Mouse (Mus musculus) hindbrain, postnatal 0 days (tissue): ENCODE measurements around the gene Slc7a1. TPM values are rescaled to one million over a fixed set of nuclear protein-coding genes. Genes with fewer than 3 reads are reported as not detected.

Experiments used
- ATAC-seq: fragments of 200-750 bp; cut with Nextera tagmentation; 2 replicates; pipeline ENCODE4 v1.8.0; 2017; ENCODE audit warnings: mild to moderate bottlenecking, moderate TSS enrichment, moderate library complexity
- DNase-seq: peaks from one replicate; pipeline ENCODE4 v3.0.0-alpha.2; 2015; ENCODE audit warnings: low spot score
- H3K27ac ChIP-seq: fragments of 300-500 bp; sonication (generic); 2 replicates; pipeline ENCODE4 v1.5.1; 2014; ENCODE audit warnings: mild to moderate bottlenecking
- H3K27me3 ChIP-seq: fragments of 300-500 bp; sonication (generic); 2 replicates; pipeline ENCODE4 v1.6.1; 2014; ENCODE audit warnings: low read length, mixed read lengths; ENCODE audit not compliant: insufficient read depth
- H3K36me3 ChIP-seq: fragments of 300-500 bp; sonication (generic); 2 replicates; pipeline ENCODE4 v1.6.1; 2014; ENCODE audit warnings: low read length, mixed read lengths; ENCODE audit not compliant: insufficient read depth
- H3K4me1 ChIP-seq: fragments of 300-500 bp; sonication (generic); 2 replicates; pipeline ENCODE4 v1.6.1; 2014; ENCODE audit warnings: antibody characterized with exemption, low read length, mixed read lengths; ENCODE audit not compliant: insufficient read depth
- H3K4me2 ChIP-seq: fragments of 300-500 bp; sonication (generic); 2 replicates; pipeline ENCODE4 v1.6.1; 2014; ENCODE audit warnings: low read depth, mild to moderate bottlenecking, low read length, moderate library complexity, mixed read lengths
- H3K4me3 ChIP-seq: fragments of 300-500 bp; sonication (generic); 2 replicates; pipeline ENCODE4 v1.5.1; 2014; ENCODE audit warnings: low read length
- H3K9ac ChIP-seq: fragments of 300-500 bp; sonication (generic); replicated peaks from 2 replicates; pipeline ENCODE4 v1.6.1; 2014; ENCODE audit warnings: mild to moderate bottlenecking, low read length, moderate library complexity, mixed read lengths
- H3K9me3 ChIP-seq: fragments of 300-500 bp; sonication (generic); 2 replicates; pipeline ENCODE4 v1.6.1; 2016; ENCODE audit warnings: low read length, mixed read lengths
- CTCF ChIP-seq: IDR thresholded peaks from 2 replicates; pipeline ENCODE4 v1.5.1; 2016; ENCODE audit warnings: antibody characterized with exemption, control low read depth, low read depth
- WGBS: fragments of 180-500 bp; shearing (Covaris S2); extraction: QIAGEN DNeasy Blood & Tissue Kit; methylation state at CpG from one replicate; pipeline ENCODE4 v1.1.7; 2014; 5-methylcytosine and 5-hydroxymethylcytosine counted together
- polyA plus RNA-seq: library from polyadenylated mRNA; unstranded; fragments of >200 nt; fragmentation: Nextera tagmentation; extraction: Ambion mirVana; gene quantifications from 2 replicates; pipeline ENCODE4 v1.2.1, GENCODE M21; 2015
- total RNA-seq: library from RNA; depleted of rRNA; stranded (reverse); fragments of >200 nt; gene quantifications from 2 replicates; pipeline ENCODE4 v1.2.3, GENCODE M21; 2014

Gene Slc7a1
- total and polyA plus RNA-seq, 2 experiments from 2014 or later, result 42.3 to 58.5 TPM

DNA sequence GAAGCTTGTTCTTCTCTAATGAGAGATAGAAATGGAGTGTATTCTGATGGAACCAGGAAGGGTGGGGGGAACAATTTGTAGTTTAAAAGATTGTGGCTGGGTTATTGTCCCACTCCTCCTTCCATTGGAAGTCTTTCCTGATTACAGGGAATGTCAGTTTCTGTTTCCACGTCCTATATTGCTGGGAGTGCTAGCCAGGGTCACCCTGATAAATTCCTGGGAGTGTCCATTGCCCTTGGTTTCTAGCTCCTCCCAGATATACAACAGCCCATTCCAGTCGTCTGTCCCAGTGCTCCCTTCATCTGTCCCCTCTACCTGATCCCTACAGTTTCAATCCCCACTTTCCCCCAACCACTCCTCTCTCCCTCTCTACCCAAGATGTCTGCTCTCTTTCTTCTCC is 21.6 kb upstream of the Slc7a1 start:
- 63% methylated on average over 2 of the region's 2 CpGs for WGBS
- DNase-seq, result no peak

DNA sequence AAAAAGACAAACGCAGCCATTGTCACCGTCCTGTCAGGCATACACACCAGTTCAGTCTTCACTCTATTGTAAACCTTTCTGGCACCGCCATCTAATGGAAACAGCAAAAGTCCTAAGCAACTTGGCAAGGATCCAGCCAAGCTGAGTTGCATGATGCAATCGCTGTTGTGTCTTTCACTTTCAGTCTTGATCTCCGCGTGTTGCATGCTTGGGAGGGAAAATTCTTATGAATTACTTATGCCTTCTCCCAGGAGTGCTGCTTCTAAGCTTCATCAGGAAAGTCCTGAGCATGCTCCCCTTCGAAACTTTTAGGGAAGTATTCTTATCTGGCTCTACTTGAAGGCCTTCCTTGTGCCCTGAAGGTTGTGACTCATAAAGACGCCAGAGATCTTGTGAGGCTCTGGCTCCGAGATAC is 19.4 kb upstream of the Slc7a1 start:
- 0 out of 2 replicates have a peak overlapping the region, but pooled peaks have one; percentile 21 for H3K4me2 ChIP-seq
- DNase-seq (peak; percentile 75), ATAC-seq (0 out of 2 replicates have a peak, but pooled peaks have one; percentile 27)
- no peak overlapping the region for H3K9ac ChIP-seq
- H3K27ac ChIP-seq, result no peak overlapping the region
- no peaks in the 10 kb centered on the region for H3K9me3 ChIP-seq
- 56% methylated on average over 9 of the region's 9 CpGs for WGBS
- H3K4me3 ChIP-seq, result no peak overlapping the region
- H3K36me3 ChIP-seq, result no peaks in the 10 kb centered on the region
- TF ChIP-seq CTCF, result no peak
- no peaks in the 10 kb centered on the region for H3K27me3 ChIP-seq
- H3K4me1 ChIP-seq, result no peaks in the 10 kb centered on the region

More for the DNA sequence above, 21.6 kb upstream of the Slc7a1 start:
- Histone ChIP-seq H3K9me3 (no peaks in the 10 kb centered on the region), H3K4me2 (no peak overlapping the region), H3K9ac (no peak overlapping the region), H3K36me3 (no peaks in the 10 kb centered on the region), H3K4me1 (no peaks in the 10 kb centered on the region), H3K27me3 (no peaks in the 10 kb centered on the region), H3K4me3 (no peak overlapping the region), H3K27ac (no peak overlapping the region)
- TF ChIP-seq CTCF, result no peak
- ATAC-seq, result no peak

DNA sequence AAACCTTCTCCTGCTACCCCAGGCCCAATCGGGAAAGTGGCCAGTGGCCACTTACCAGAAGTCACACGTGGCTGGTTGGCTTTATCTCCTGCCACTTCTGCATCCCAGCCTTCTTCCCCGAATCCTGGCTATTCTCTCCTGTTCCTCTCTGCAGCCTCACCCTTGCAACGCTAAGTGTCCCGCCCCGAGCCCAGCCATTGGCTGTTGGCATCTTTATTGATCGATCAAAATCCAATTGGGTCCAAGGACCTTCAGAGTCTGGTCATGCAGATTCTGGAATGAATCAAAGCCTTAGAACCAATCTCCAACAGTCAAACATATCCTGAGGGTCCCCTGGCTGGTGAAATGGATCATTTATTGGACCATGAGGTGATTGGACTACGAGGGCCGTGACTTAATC is 18.7 kb upstream of the Slc7a1 start:
- Histone ChIP-seq H3K9me3 (no peaks in the 10 kb centered on the region), H3K4me3 (no peak overlapping the region), H3K9ac (no peak overlapping the region), H3K4me2 (no peak overlapping the region), H3K27ac (no peak overlapping the region), H3K27me3 (no peaks in the 10 kb centered on the region), H3K36me3 (no peaks in the 10 kb centered on the region), H3K4me1 (no peaks in the 10 kb centered on the region)
- WGBS, result 96% methylated on average over 9 of the region's 9 CpGs
- ATAC-seq (no peak), DNase-seq (no peak)
- TF ChIP-seq CTCF, result no peak

DNA sequence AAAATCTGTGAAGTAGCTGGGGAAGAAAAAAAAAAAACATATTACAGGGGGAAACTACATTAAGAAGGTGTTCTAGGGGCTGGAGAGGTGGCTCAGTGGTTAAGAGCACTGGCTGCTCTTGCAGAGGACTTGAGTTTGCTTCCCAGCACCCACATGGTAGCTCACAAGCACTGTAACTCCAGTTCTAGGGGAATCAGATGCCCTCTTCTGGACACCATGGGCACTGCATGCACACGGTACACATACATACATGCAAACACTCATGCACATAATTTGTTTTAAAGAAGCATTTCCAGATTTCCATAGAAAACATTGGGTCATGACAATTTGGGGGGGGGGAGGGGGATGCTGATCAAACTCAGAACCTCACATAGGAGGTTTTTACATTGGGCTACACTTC is 18.1 kb upstream of the Slc7a1 start:
- Histone ChIP-seq H3K4me2 (no peak overlapping the region), H3K9me3 (no peaks in the 10 kb centered on the region), H3K27me3 (no peaks in the 10 kb centered on the region), H3K4me3 (no peak overlapping the region), H3K27ac (no peak overlapping the region), H3K9ac (no peak overlapping the region), H3K36me3 (no peaks in the 10 kb centered on the region), H3K4me1 (no peaks in the 10 kb centered on the region)
- TF ChIP-seq CTCF, result peak; percentile 18
- DNase-seq, result no peak
- WGBS, result 96% methylated on average over 1 of the region's 1 CpGs
- no peak for ATAC-seq

- TF ChIP-seq CTCF, result no peak
- Histone ChIP-seq H3K9me3 (no peaks in the 10 kb centered on the region), H3K27me3 (no peaks in the 10 kb centered on the region), H3K36me3 (no peaks in the 10 kb centered on the region), H3K4me2 (no peak overlapping the region), H3K4me1 (no peaks in the 10 kb centered on the region), H3K27ac (no peak overlapping the region), H3K9ac (no peak overlapping the region), H3K4me3 (no peak overlapping the region)
- ATAC-seq, result no peak
- WGBS, result 66% methylated on average over 10 of the region's 10 CpGs
- no peak for DNase-seq
Observed at GRCm38 (mm10) chr5:148416461-148416860, 16.8 kb upstream of the Slc7a1 start.

- no peak overlapping the region for H3K4me3 ChIP-seq
- DNase-seq, result no peak
- no peaks in the 10 kb centered on the region for H3K9me3 ChIP-seq
- no peaks in the 10 kb centered on the region for H3K4me1 ChIP-seq
- TF ChIP-seq CTCF, result no peak
- H3K9ac ChIP-seq, result no peak overlapping the region
- WGBS, result 43% methylated on average over 7 of the region's 7 CpGs
- no peak overlapping the region for H3K4me2 ChIP-seq
- no peak for ATAC-seq
- no peaks in the 10 kb centered on the region for H3K27me3 ChIP-seq
- no peak overlapping the region for H3K27ac ChIP-seq
- no peaks in the 10 kb centered on the region for H3K36me3 ChIP-seq
Observed at GRCm38 (mm10) chr5:148414233-148414632, 14.5 kb upstream of the Slc7a1 start.

DNA sequence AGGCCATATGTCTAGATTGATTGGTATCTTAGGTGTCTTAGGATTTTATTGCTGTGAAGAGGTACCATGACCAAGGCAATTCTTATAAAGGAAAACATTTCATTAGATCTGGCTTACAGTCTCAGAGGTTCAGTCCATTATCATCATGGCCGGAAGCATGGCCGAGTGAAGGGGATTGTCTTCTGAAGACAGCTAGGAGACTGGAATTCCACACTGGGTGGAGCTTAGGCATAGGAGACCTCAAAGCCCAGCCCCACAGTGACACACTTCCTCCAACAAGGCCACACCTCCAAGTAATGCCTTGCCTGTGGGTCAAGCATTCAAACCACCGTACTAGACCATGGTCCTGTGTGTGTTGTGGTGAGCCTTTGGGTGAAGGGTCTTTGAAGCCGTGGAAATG is 12.8 kb upstream of the Slc7a1 start:
- Histone ChIP-seq H3K9ac (no peak overlapping the region), H3K4me2 (no peak overlapping the region), H3K27me3 (no peaks in the 10 kb centered on the region), H3K4me1 (no peaks in the 10 kb centered on the region), H3K36me3 (no peaks in the 10 kb centered on the region), H3K4me3 (no peak overlapping the region), H3K27ac (no peak overlapping the region), H3K9me3 (no peaks in the 10 kb centered on the region)
- ATAC-seq (no peak), DNase-seq (no peak)
- no peak for TF ChIP-seq CTCF
- WGBS, result 94% methylated on average over 4 of the region's 4 CpGs
